Mouse (Mus musculus) MEL (cell line): Measurements from ENCODE around the gene Hpse2. TPM values are rescaled to one million over a fixed set of nuclear protein-coding genes. Genes with fewer than 3 reads are reported as not detected.

Experiments
- DNase-seq: peaks from one replicate; pipeline ENCODE4 v3.0.0; 2011; ENCODE audit warnings: low read depth, low spot score
- H3K27ac ChIP-seq: 2 replicates; pipeline ENCODE4 v1.5.1; 2012; ENCODE audit warnings: low read depth, mild to moderate bottlenecking, control low read depth, low read length, moderate library complexity; ENCODE audit not compliant: control insufficient read depth
- H3K27me3 ChIP-seq, 2 experiments: fragments of 150-350 bp in 1 of 2; sonication (generic) in 1 of 2; 2 replicates each; pipeline ENCODE4 v1.6.1; 2012; ENCODE audit warnings: low read length in 2 of 2, mild to moderate bottlenecking in 2 of 2, improper control_type of control experiment in 1 of 2, moderate library complexity in 1 of 2; ENCODE audit not compliant: insufficient read depth in 2 of 2, control insufficient read depth in 1 of 2
- H3K36me3 ChIP-seq, 2 experiments: 2 replicates each; pipeline ENCODE4 v1.6.1; 2012 to 2014; ENCODE audit warnings: low read length in 2 of 2, improper control_type of control experiment in 1 of 2, inconsistent platforms in 1 of 2, mild to moderate bottlenecking in 1 of 2; ENCODE audit not compliant: insufficient read depth in 2 of 2, control insufficient read depth in 1 of 2
- H3K4me1 ChIP-seq, 2 experiments: fragments of 150-350 bp in 1 of 2; sonication (generic) in 1 of 2; 2 replicates each; pipeline ENCODE4 v1.6.1; 2012; ENCODE audit warnings: low read length in 2 of 2, improper control_type of control experiment in 1 of 2, mild to moderate bottlenecking in 1 of 2; ENCODE audit not compliant: insufficient read depth in 2 of 2, control insufficient read depth in 1 of 2
- H3K4me3 ChIP-seq, 2 experiments: fragments of 150-350 bp in 1 of 2; sonication (generic) in 1 of 2; 2 replicates each; pipeline ENCODE4 v1.5.1; 2012; ENCODE audit warnings: low read depth in 2 of 2, low read length in 2 of 2, mild to moderate bottlenecking in 2 of 2, moderate library complexity in 2 of 2, control low read depth in 1 of 2, improper control_type of control experiment in 1 of 2; ENCODE audit not compliant: control insufficient read depth in 1 of 2, insufficient read depth in 1 of 2
- H3K79me2 ChIP-seq: 2 replicates; pipeline ENCODE4 v1.6.1; 2012; ENCODE audit warnings: mild to moderate bottlenecking, low read length, moderate library complexity; ENCODE audit not compliant: control insufficient read depth, poor library complexity, insufficient read depth
- H3K9ac ChIP-seq: 2 replicates; pipeline ENCODE4 v1.6.1; 2012; ENCODE audit warnings: low read depth, mild to moderate bottlenecking, control low read depth, low read length, moderate library complexity; ENCODE audit not compliant: control insufficient read depth, poor library complexity, severe bottlenecking
- H3K9me3 ChIP-seq: fragments of 150-350 bp; sonication (generic); replicated peaks from 2 replicates; pipeline ENCODE4 v1.6.1; 2012; ENCODE audit warnings: mild to moderate bottlenecking, low read length, improper control_type of control experiment, moderate library complexity; ENCODE audit not compliant: insufficient read depth
- CHD2 ChIP-seq: IDR thresholded peaks from 2 replicates; pipeline ENCODE4 v1.6.1; 2011; ENCODE audit warnings: low read length, improper control_type of control experiment
- CTCF ChIP-seq, 3 experiments: IDR thresholded peaks in 2 of 3; conservative IDR thresholded peaks in 1 of 3; 2 replicates each; pipeline ENCODE4 v1.5.1; 2011 to 2012; ENCODE audit warnings: low read length in 3 of 3, low read depth in 2 of 3, mild to moderate bottlenecking in 2 of 3, improper control_type of control experiment in 1 of 3, inconsistent platforms in 1 of 3, mixed read lengths in 1 of 3, moderate library complexity in 1 of 3; ENCODE audit not compliant: control insufficient read depth in 1 of 3, insufficient read depth in 1 of 3, poor library complexity in 1 of 3, severe bottlenecking in 1 of 3
- E2F4 ChIP-seq: IDR thresholded peaks from 2 replicates; pipeline ENCODE4 v1.6.1; 2011; ENCODE audit warnings: low read depth, low read length, improper control_type of control experiment, borderline replicate concordance
- ETS1 ChIP-seq: IDR thresholded peaks from 2 replicates; pipeline ENCODE4 v1.6.1; 2012; ENCODE audit warnings: low read depth, mild to moderate bottlenecking, inconsistent platforms, low read length, improper control_type of control experiment, moderate library complexity
- GATA1 ChIP-seq: IDR thresholded peaks from 2 replicates; pipeline ENCODE4 v1.6.1; 2011; ENCODE audit warnings: low read depth, low read length, improper control_type of control experiment
- HCFC1 ChIP-seq: IDR thresholded peaks from 2 replicates; pipeline ENCODE4 v1.6.1; 2012; ENCODE audit warnings: low read depth, mild to moderate bottlenecking, inconsistent platforms, low read length, improper control_type of control experiment, moderate library complexity
- MAFK ChIP-seq: IDR thresholded peaks from 2 replicates; pipeline ENCODE4 v1.6.1; 2011; ENCODE audit warnings: low read depth, mild to moderate bottlenecking, low read length, improper control_type of control experiment, borderline replicate concordance
- MEF2A ChIP-seq: IDR thresholded peaks from 2 replicates; pipeline ENCODE4 v1.6.1; 2014; ENCODE audit warnings: low read depth, mild to moderate bottlenecking, inconsistent platforms, low read length, improper control_type of control experiment; ENCODE audit not compliant: poor library complexity, insufficient replicate concordance, severe bottlenecking; ENCODE audit errors: extremely low read depth
- MXI1 ChIP-seq: IDR thresholded peaks from 2 replicates; pipeline ENCODE4 v1.6.1; 2011; ENCODE audit warnings: mild to moderate bottlenecking, low read depth, low read length, improper control_type of control experiment
- MYB ChIP-seq: IDR thresholded peaks from 2 replicates; pipeline ENCODE4 v1.6.1; 2011; ENCODE audit warnings: mild to moderate bottlenecking, low read depth, low read length, improper control_type of control experiment
- MYC ChIP-seq: IDR thresholded peaks from 2 replicates; pipeline ENCODE4 v1.6.1; 2011; ENCODE audit warnings: low read depth, mild to moderate bottlenecking, low read length, improper control_type of control experiment, moderate library complexity
- NELFE ChIP-seq: IDR thresholded peaks from 2 replicates; pipeline ENCODE4 v1.6.1; 2011; ENCODE audit warnings: low read depth, low read length, improper control_type of control experiment
- NRF1 ChIP-seq: IDR thresholded peaks from 2 replicates; pipeline ENCODE4 v1.6.1; 2014; ENCODE audit warnings: low read depth, mild to moderate bottlenecking, inconsistent platforms, low read length, improper control_type of control experiment, moderate library complexity; ENCODE audit not compliant: poor library complexity, insufficient read depth, severe bottlenecking
- POLR2AphosphoS2 ChIP-seq: IDR thresholded peaks from 2 replicates; pipeline ENCODE4 v1.6.1; 2011; ENCODE audit warnings: low read length, improper control_type of control experiment
- RAD21 ChIP-seq: IDR thresholded peaks from 2 replicates; pipeline ENCODE4 v1.6.1; 2011; ENCODE audit warnings: mild to moderate bottlenecking, low read depth, low read length, improper control_type of control experiment
- SMC3 ChIP-seq: IDR thresholded peaks from 2 replicates; pipeline ENCODE4 v1.6.1; 2011; ENCODE audit warnings: low read depth, low read length, improper control_type of control experiment
- TCF12 ChIP-seq: IDR thresholded peaks from 2 replicates; pipeline ENCODE4 v1.6.1; 2014; ENCODE audit warnings: low read depth, mild to moderate bottlenecking, inconsistent platforms, low read length, improper control_type of control experiment, moderate library complexity
- USF2 ChIP-seq, 2 experiments: IDR thresholded peaks; 2 replicates each; pipeline ENCODE4 v1.6.1; 2011 to 2012; ENCODE audit warnings: improper control_type of control experiment in 2 of 2, low read length in 2 of 2, borderline replicate concordance in 1 of 2, inconsistent platforms in 1 of 2, low read depth in 1 of 2, mild to moderate bottlenecking in 1 of 2; ENCODE audit not compliant: insufficient read depth in 1 of 2
- ZC3H11A ChIP-seq: IDR thresholded peaks from 2 replicates; pipeline ENCODE4 v1.6.1; 2012; ENCODE audit warnings: low read depth, mild to moderate bottlenecking, inconsistent platforms, low read length, improper control_type of control experiment
- ZNF384 ChIP-seq: IDR thresholded peaks from 2 replicates; pipeline ENCODE4 v1.6.1; 2012; ENCODE audit warnings: low read depth, mild to moderate bottlenecking, inconsistent platforms, low read length, improper control_type of control experiment
- polyA plus RNA-seq, 2 experiments: library from polyadenylated mRNA; stranded (reverse) in 1 of 2; unstranded in 1 of 2; fragments of >175 nt in 1 of 2; fragments of >200 nt in 1 of 2; gene quantifications; 2 replicates each; pipeline versions ENCODE4 v1.2.1 to v1.2.4; 2012; ENCODE audit warnings: low replicate concordance in 2 of 2, low read depth in 1 of 2; ENCODE audit not compliant: insufficient read length in 2 of 2, insufficient read depth in 1 of 2, missing spikeins in 1 of 2
- total RNA-seq: library from RNA; depleted of rRNA; stranded (reverse); fragments of 300-350 nt; gene quantifications from 2 replicates; pipeline ENCODE4 v1.2.3, GENCODE M21; 2012

Gene Hpse2
- total and polyA plus RNA-seq, 3 experiments = not detected

DNA sequence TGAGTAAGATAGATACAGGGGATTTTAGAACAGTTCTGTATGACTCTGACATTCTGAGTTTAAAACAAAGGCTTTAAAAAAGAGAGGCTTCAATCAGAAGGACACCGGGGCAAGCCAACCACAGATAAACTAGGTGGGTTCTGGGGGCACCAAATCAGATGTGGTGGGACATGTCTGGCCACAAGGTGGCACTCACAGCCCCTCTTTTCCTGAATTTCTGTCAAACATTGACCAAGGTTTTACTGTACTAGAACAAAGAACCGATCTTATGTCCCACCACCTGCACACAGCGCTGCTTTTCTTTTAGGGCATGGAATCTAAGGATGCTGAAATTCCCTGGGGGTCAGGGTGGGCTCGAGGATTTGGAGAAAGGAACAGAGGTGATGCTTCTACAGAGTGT, 360.9 kb downstream of the Hpse2 start:
- Histone ChIP-seq H3K9ac (no peak overlapping the region), H3K4me1 (no peaks in the 10 kb centered on the region), H3K9me3 (no peaks in the 10 kb centered on the region), H3K79me2 (no peaks in the 10 kb centered on the region), H3K4me3 (no peak overlapping the region), H3K27me3 (peaks cover 0 to 2% of the 10 kb centered on the region in 2 experiments; a peak in 2 of 4 replicates), H3K27ac (no peak overlapping the region), H3K36me3 (no peaks in the 10 kb centered on the region)
- no peak for TF ChIP-seq CHD2
- TF ChIP-seq MYB = no peak
- peak; percentile 51 to 78 (median 78) for TF ChIP-seq CTCF (IDR thresholded peaks at IDR 0.05 in 2 of 3, conservative IDR thresholded peaks at IDR 0.05 in 1 of 3; ENCODE audit: control insufficient read depth in 1 of 3, insufficient read depth in 1 of 3, low read depth in 2 of 3, low read length in 3 of 3, poor library complexity in 1 of 3, severe bottlenecking in 1 of 3)
- peak; percentile 75 for TF ChIP-seq ZC3H11A
- TF ChIP-seq RAD21 = peak; percentile 82
- TF ChIP-seq MXI1 = no peak
- TF ChIP-seq ZNF384 = no peak
- TF ChIP-seq SMC3 = peak; percentile 89
- TF ChIP-seq NRF1 = no peak
- peak; percentile 40 for DNase-seq

DNA sequence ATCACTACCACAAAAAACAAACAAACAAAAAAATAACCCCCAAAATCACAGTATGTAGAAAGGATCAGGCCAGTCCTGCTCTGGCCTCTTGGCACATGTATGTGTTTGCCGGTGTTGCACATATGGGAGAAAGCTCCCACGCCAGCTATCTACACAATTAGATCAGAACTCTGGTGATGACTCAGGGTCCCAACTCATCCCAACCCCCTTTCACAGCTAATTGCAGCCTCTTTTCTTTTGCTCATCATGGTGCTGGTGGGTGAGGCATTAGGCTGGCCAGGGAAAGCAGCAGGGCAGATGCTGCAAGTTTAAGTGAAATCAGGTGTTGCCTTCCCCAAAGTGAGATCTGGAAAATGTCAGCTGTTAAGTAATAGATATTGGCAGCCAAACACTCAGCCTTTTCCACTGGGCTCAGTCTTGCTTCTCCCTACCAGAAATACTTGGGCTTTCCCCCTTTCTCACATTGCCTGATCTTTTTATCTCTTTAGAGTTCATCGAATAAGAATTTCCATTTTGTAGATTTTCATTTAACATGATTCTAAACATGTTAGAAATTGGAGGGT, 365.5 kb downstream of the Hpse2 start:
- Histone ChIP-seq H3K79me2 (no peaks in the 10 kb centered on the region), H3K9me3 (no peaks in the 10 kb centered on the region), H3K36me3 (no peaks in the 10 kb centered on the region), H3K4me1 (no peaks in the 10 kb centered on the region), H3K27ac (no peak overlapping the region), H3K27me3 (peaks cover 0 to 2% of the 10 kb centered on the region in 2 experiments; a peak in 2 of 4 replicates), H3K4me3 (no peak overlapping the region), H3K9ac (no peak overlapping the region)
- TF ChIP-seq GATA1 (no peak), NELFE (no peak), CTCF (IDR thresholded peaks at IDR 0.05 in 2 of 3, conservative IDR thresholded peaks at IDR 0.05 in 1 of 3; ENCODE audit: control insufficient read depth in 1 of 3, insufficient read depth in 1 of 3, low read depth in 2 of 3, low read length in 3 of 3, poor library complexity in 1 of 3, severe bottlenecking in 1 of 3) (no peak), TCF12 (no peak), MEF2A (no peak), POLR2AphosphoS2 (no peak), MYC (no peak), USF2 (IDR thresholded peaks at IDR 0.05; ENCODE audit: borderline replicate concordance in 1 of 2, insufficient read depth in 1 of 2, low read depth in 1 of 2, low read length in 2 of 2) (no peak), ETS1 (no peak), MAFK (no peak), RAD21 (no peak), CHD2 (no peak), E2F4 (no peak), HCFC1 (no peak)
- DNase-seq = no peak
